Mouse (Mus musculus): ENCODE measurements at regions not wholly inside any gene's neighbourhood (a gene's known extent, or its start where the extent isn't known, plus 50 kb on each side); places are given as distances from the start of the nearest gene placed in this dataset.

- TF ChIP-seq USF1 (IDR thresholded peaks at IDR 0.05; ENCODE audit: low read depth), result no peak
- no peak for TF ChIP-seq CTCF (IDR thresholded peaks at IDR 0.05; ENCODE audit: control insufficient read depth, insufficient read depth, insufficient read length)
Observed at GRCm38 (mm10) chr13:44246714-44247251, 462.2 kb downstream of the Cd83 start.

All from C2C12 (cell line).